Mouse (Mus musculus): ENCODE data around the gene Vmn1r86. TPM values are rescaled to one million over a fixed set of nuclear protein-coding genes. Genes with fewer than 3 reads are reported as not detected.
A peak's percentile ranks its signal among the peaks of the same experiment; 100 is the strongest.

Vmn1r86 gene
- polyA plus RNA-seq, 1 experiment from 2014 or later, result not detected

DNA sequence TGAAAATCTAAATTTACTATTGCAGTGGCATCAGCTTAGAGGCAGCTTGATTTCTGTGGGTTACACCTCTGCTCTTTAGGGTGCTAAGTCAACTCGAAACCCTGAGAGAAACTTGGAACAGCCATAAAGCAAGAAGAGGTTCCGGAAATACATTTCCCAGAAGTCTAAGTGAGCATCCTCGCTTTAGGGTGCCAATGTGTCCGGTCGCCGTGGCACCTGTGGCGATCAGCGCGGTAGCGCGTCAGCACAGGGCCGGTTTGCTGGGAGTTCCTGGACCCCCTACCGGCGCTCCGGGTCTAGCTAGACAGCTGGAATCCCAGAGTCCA, 65.8 kb downstream of the Vmn1r86 start:
- no peak for ATAC-seq (ENCODE audit: low FRiP score)
- WGBS, result 3% methylated on average over 15 of the region's 15 CpGs
- Histone ChIP-seq H3K9me3 (no peaks in the 10 kb centered on the region), H3K4me2 (peak overlapping the region; percentile 54), H3K9ac (peak overlapping the region; percentile 75), H3K4me3 (peak overlapping the region; percentile 62), H3K4me1 (replicated peaks) (peaks cover 12% of the 10 kb centered on the region), H3K36me3 (no peaks in the 10 kb centered on the region; the same call in 1 of the 2 replicates), H3K27me3 (no peaks in the 10 kb centered on the region), H3K27ac (peak overlapping the region; percentile 96)

DNA sequence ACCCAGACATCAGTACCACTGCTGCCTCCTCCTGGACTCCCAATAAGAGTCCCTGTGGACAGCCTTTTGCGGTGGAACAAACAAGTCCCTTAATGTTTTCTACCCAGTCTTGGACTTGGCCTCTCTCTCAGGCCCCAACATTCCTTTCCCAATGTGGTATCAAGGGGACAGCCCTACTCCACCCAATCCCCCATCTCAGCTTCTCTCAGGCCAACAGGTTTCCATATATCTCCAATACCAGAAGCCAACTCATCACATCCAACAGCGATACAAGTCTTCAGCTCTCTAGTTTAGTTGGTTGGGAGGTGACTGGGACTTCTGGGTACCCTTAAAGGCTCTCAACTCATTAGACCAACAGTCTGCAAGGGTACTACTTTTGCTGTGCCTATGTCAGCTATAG, 66.2 kb downstream of the Vmn1r86 start:
- Histone ChIP-seq H3K27ac (peak overlapping the region; percentile 96), H3K4me3 (peak overlapping the region; percentile 62), H3K4me1 (replicated peaks) (peaks cover 12% of the 10 kb centered on the region), H3K4me2 (peak overlapping the region; percentile 54), H3K9me3 (no peaks in the 10 kb centered on the region), H3K27me3 (0 out of 2 replicates have a peak, but pooled peaks cover 3% of the 10 kb centered on the region), H3K9ac (peak overlapping the region; percentile 75), H3K36me3 (no peaks in the 10 kb centered on the region; the same call in 1 of the 2 replicates)
- WGBS, result 94% methylated on average over 2 of the region's 2 CpGs
- no peak for ATAC-seq (ENCODE audit: low FRiP score)

DNA sequence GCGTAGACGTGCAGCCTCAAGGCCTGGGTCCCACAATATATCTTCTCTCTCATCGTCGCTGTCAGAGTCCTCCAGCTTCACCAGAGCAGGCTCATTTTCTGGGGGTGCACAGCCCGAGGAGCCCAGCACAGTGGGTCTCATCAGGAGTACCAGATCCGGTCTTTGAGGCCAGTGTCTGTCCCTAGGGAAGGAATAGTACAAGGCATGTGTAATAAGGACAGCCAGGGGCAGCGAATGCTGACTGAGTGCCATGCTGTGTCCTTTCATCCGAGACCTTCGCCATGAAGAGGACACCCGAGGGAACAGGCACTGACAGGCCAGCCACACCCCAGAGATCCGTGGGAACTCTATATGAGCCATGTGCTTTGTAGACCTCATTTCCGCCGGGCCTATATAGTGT, 66.7 kb downstream of the Vmn1r86 start:
- no peak for ATAC-seq (ENCODE audit: low FRiP score)
- no peak overlapping the region for H3K4me2 ChIP-seq
- H3K27me3 ChIP-seq, result 0 out of 2 replicates have a peak, but pooled peaks cover 5% of the 10 kb centered on the region
- H3K4me1 ChIP-seq (replicated peaks), result peaks cover 12% of the 10 kb centered on the region
- whole genome bisulfite sequencing, result 89% methylated on average over 13 of the region's 13 CpGs
- H3K9ac ChIP-seq, result no peak overlapping the region
- no peak overlapping the region; the same call in 1 of the 2 replicates for H3K27ac ChIP-seq
- H3K36me3 ChIP-seq, result no peaks in the 10 kb centered on the region; the same call in 1 of the 2 replicates
- H3K9me3 ChIP-seq, result no peaks in the 10 kb centered on the region
- H3K4me3 ChIP-seq, result no peak overlapping the region

Other genes with a start within 250 kb of the Vmn1r86 start
- gene Zfp128, start 238.7 kb downstream of the Vmn1r86 start, polyA plus RNA-seq (2015; fragmentation: Nextera tagmentation; extraction: Ambion mirVana), result 7.0 and 7.3 TPM in 2 replicates
- gene Zscan22, start 222.1 kb downstream of the Vmn1r86 start, polyA plus RNA-seq (2015; fragmentation: Nextera tagmentation; extraction: Ambion mirVana), result 10.6 and 10.9 TPM in 2 replicates
- 661 and 665 TPM in 2 replicates for gene Rps5, start 197.6 kb downstream of the Vmn1r86 start, polyA plus RNA-seq (2015; fragmentation: Nextera tagmentation; extraction: Ambion mirVana)
- gene Rnf225, start 192.5 kb downstream of the Vmn1r86 start, polyA plus RNA-seq (2015; fragmentation: Nextera tagmentation; extraction: Ambion mirVana), result 0.70 TPM in 2 replicates
- gene Zfp324, start 154.1 kb downstream of the Vmn1r86 start, polyA plus RNA-seq (2015; fragmentation: Nextera tagmentation; extraction: Ambion mirVana), result 13.6 and 13.7 TPM in 2 replicates
- gene Zfp446, start 142.1 kb downstream of the Vmn1r86 start, polyA plus RNA-seq (2015; fragmentation: Nextera tagmentation; extraction: Ambion mirVana), result 12.4 and 13.2 TPM in 2 replicates
- 0.19 and 0.44 TPM in 2 replicates for gene Slc27a5, start 121.7 kb downstream of the Vmn1r86 start, polyA plus RNA-seq (2015; fragmentation: Nextera tagmentation; extraction: Ambion mirVana)
- 216 and 239 TPM in 2 replicates for gene Trim28, start 120.8 kb downstream of the Vmn1r86 start, polyA plus RNA-seq (2015; fragmentation: Nextera tagmentation; extraction: Ambion mirVana)
- gene Zbtb45, start 109.9 kb downstream of the Vmn1r86 start, polyA plus RNA-seq (2015; fragmentation: Nextera tagmentation; extraction: Ambion mirVana), result 37.0 and 37.4 TPM in 2 replicates
- gene Chmp2a, start 85.1 kb downstream of the Vmn1r86 start, polyA plus RNA-seq (2015; fragmentation: Nextera tagmentation; extraction: Ambion mirVana), result 181 and 184 TPM in 2 replicates
- 80.3 and 95.9 TPM in 2 replicates for gene Ube2m, start 81.6 kb downstream of the Vmn1r86 start, polyA plus RNA-seq (2015; fragmentation: Nextera tagmentation; extraction: Ambion mirVana)
- 6.0 and 6.7 TPM in 2 replicates for gene Mzf1, start 65.2 kb downstream of the Vmn1r86 start, polyA plus RNA-seq (2015; fragmentation: Nextera tagmentation; extraction: Ambion mirVana)
- 0.03 and 0.04 TPM in 2 replicates for gene Vmn1r85, start 24.7 kb downstream of the Vmn1r86 start, polyA plus RNA-seq (2015; fragmentation: Nextera tagmentation; extraction: Ambion mirVana)
- gene Vmn1r87, start 20.2 kb upstream of the Vmn1r86 start, polyA plus RNA-seq (2015; fragmentation: Nextera tagmentation; extraction: Ambion mirVana), result not detected in 2 replicates
- not detected in 2 replicates for gene Vmn1r88, start 39.7 kb upstream of the Vmn1r86 start, polyA plus RNA-seq (2015; fragmentation: Nextera tagmentation; extraction: Ambion mirVana)
- gene Vmn1r89, start 93.1 kb upstream of the Vmn1r86 start, polyA plus RNA-seq (2015; fragmentation: Nextera tagmentation; extraction: Ambion mirVana), result not detected in 2 replicates
- gene Lig1, start 157.4 kb upstream of the Vmn1r86 start, polyA plus RNA-seq (2015; fragmentation: Nextera tagmentation; extraction: Ambion mirVana), result 41.1 and 46.2 TPM in 2 replicates
- gene Zswim9, start 158.8 kb upstream of the Vmn1r86 start, polyA plus RNA-seq (2015; fragmentation: Nextera tagmentation; extraction: Ambion mirVana), result 14.6 and 15.9 TPM in 2 replicates
- 0.92 and 1.2 TPM in 2 replicates for gene Pla2g4c, start 204.7 kb upstream of the Vmn1r86 start, polyA plus RNA-seq (2015; fragmentation: Nextera tagmentation; extraction: Ambion mirVana)

Data from hindbrain, embryonic 13.5 days (tissue).